Mouse (Mus musculus) intestine, embryonic 14.5 days (tissue): ENCODE results near the gene Dcx. TPM values are rescaled to one million over a fixed set of nuclear protein-coding genes. Genes with fewer than 3 reads are reported as not detected.

Experiments used
- ATAC-seq: fragments of 200-750 bp; cut with Nextera tagmentation; replicated peaks from 2 replicates; pipeline ENCODE4 v1.8.0; 2017; ENCODE audit warnings: low read depth, moderate number of reproducible peaks, moderate TSS enrichment, moderate library complexity; ENCODE audit not compliant: low FRiP score, low TSS enrichment
- DNase-seq: peaks from one replicate; pipeline ENCODE4 v3.0.0-alpha.2; 2018; ENCODE audit warnings: low spot score
- H3K27ac ChIP-seq: fragments of 300-500 bp; sonication (generic); 2 replicates; pipeline ENCODE4 v1.5.1; 2014; ENCODE audit warnings: low read depth, mild to moderate bottlenecking, control low read depth
- H3K27me3 ChIP-seq: fragments of 300-500 bp; sonication (generic); replicated peaks from 2 replicates; pipeline ENCODE4 v1.6.1; 2014; ENCODE audit warnings: low read length, control low read depth; ENCODE audit not compliant: control insufficient read depth, insufficient read depth
- H3K36me3 ChIP-seq: fragments of 300-500 bp; sonication (generic); 2 replicates; pipeline ENCODE4 v1.6.1; 2014; ENCODE audit warnings: low read length, control low read depth; ENCODE audit not compliant: control insufficient read depth, insufficient read depth
- H3K4me1 ChIP-seq: fragments of 300-500 bp; sonication (generic); replicated peaks from 2 replicates; pipeline ENCODE4 v1.6.1; 2014; ENCODE audit warnings: low read length, control low read depth, mixed read lengths; ENCODE audit not compliant: control insufficient read depth, insufficient read depth
- H3K4me2 ChIP-seq: fragments of 300-500 bp; sonication (generic); 2 replicates; pipeline ENCODE4 v1.6.1; 2014; ENCODE audit warnings: low read length
- H3K4me3 ChIP-seq: fragments of 300-500 bp; sonication (generic); 2 replicates; pipeline ENCODE4 v1.5.1; 2014; ENCODE audit warnings: low read depth, low read length, control low read depth, mixed read lengths
- H3K9ac ChIP-seq: fragments of 300-500 bp; sonication (generic); 2 replicates; pipeline ENCODE4 v1.6.1; 2014; ENCODE audit warnings: mild to moderate bottlenecking, low read length
- H3K9me3 ChIP-seq: fragments of 300-500 bp; sonication (generic); 2 replicates; pipeline ENCODE4 v1.6.1; 2016; ENCODE audit warnings: low read length, control low read depth; ENCODE audit not compliant: control insufficient read depth
- WGBS: fragments of 180-500 bp; shearing (Covaris S2); extraction: QIAGEN DNeasy Blood & Tissue Kit; methylation state at CpG from one replicate; pipeline ENCODE4 v1.1.7; 2014; 5-methylcytosine and 5-hydroxymethylcytosine counted together
- polyA plus RNA-seq: library from polyadenylated mRNA; unstranded; fragments of >200 nt; fragmentation: Nextera tagmentation; extraction: Ambion mirVana; gene quantifications from 2 replicates; pipeline ENCODE4 v1.2.1, GENCODE M21; 2014

Gene Dcx
- polyA plus RNA-seq, 1 experiment from 2014 or later, result 4.9 TPM

- Histone ChIP-seq H3K9ac (no peak overlapping the region), H3K4me3 (no peak overlapping the region), H3K36me3 (no peaks in the 10 kb centered on the region), H3K27me3 (no peaks in the 10 kb centered on the region), H3K4me1 (no peaks in the 10 kb centered on the region), H3K9me3 (no peaks in the 10 kb centered on the region), H3K4me2 (no peak overlapping the region), H3K27ac (no peak overlapping the region)
- ATAC-seq (no peak), DNase-seq (no peak)
- 88% methylated on average over 3 of the region's 3 CpGs for WGBS
Measured at GRCm38 (mm10) chrX:143879631-143880030, 53.5 kb downstream of the Dcx start.

- Histone ChIP-seq H3K4me1 (no peaks in the 10 kb centered on the region), H3K27ac (no peak overlapping the region), H3K36me3 (no peaks in the 10 kb centered on the region), H3K27me3 (no peaks in the 10 kb centered on the region), H3K4me2 (no peak overlapping the region), H3K9me3 (no peaks in the 10 kb centered on the region), H3K9ac (no peak overlapping the region), H3K4me3 (no peak overlapping the region)
- DNase-seq, result no peak
- WGBS, result 85% methylated on average over 5 of the region's 5 CpGs
- ATAC-seq, result no peak
Measured at GRCm38 (mm10) chrX:143867129-143867664, 65.9 kb downstream of the Dcx start.

- Histone ChIP-seq H3K4me1 (no peaks in the 10 kb centered on the region), H3K9me3 (no peaks in the 10 kb centered on the region), H3K27me3 (0 out of 2 replicates have a peak, but pooled peaks cover 2% of the 10 kb centered on the region), H3K27ac (no peak overlapping the region), H3K36me3 (no peaks in the 10 kb centered on the region), H3K4me2 (no peak overlapping the region), H3K9ac (no peak overlapping the region), H3K4me3 (no peak overlapping the region)
- WGBS, result 69% methylated on average over 3 of the region's 3 CpGs
- no peak for ATAC-seq
- DNase-seq, result no peak
Measured at GRCm38 (mm10) chrX:143851351-143851750, 81.8 kb downstream of the Dcx start.

GRCm38 (mm10) chrX:143849969-143850368 is 83.1 kb downstream of the Dcx start:
- ATAC-seq (no peak), DNase-seq (no peak)
- 79% methylated on average over 3 of the region's 3 CpGs for WGBS
- Histone ChIP-seq H3K4me1 (no peaks in the 10 kb centered on the region), H3K9ac (no peak overlapping the region), H3K36me3 (no peaks in the 10 kb centered on the region), H3K9me3 (no peaks in the 10 kb centered on the region), H3K4me3 (no peak overlapping the region), H3K27ac (no peak overlapping the region), H3K4me2 (no peak overlapping the region), H3K27me3 (0 out of 2 replicates have a peak, but pooled peaks cover 2% of the 10 kb centered on the region)

GRCm38 (mm10) chrX:143846637-143847036 is 86.5 kb downstream of the Dcx start:
- H3K4me2 ChIP-seq, result no peak overlapping the region
- H3K4me1 ChIP-seq, result no peaks in the 10 kb centered on the region
- ATAC-seq (no peak), DNase-seq (no peak)
- no peak overlapping the region for H3K9ac ChIP-seq
- H3K36me3 ChIP-seq, result no peaks in the 10 kb centered on the region
- H3K4me3 ChIP-seq, result no peak overlapping the region
- WGBS, result 69% methylated on average over 3 of the region's 3 CpGs
- H3K27me3 ChIP-seq, result 0 out of 2 replicates have a peak, but pooled peaks cover 2% of the 10 kb centered on the region
- H3K27ac ChIP-seq, result no peak overlapping the region
- H3K9me3 ChIP-seq, result no peaks in the 10 kb centered on the region

GRCm38 (mm10) chrX:143827212-143827611 is 105.9 kb downstream of the Dcx start, which contains the start of gene Capn6:
Gene Capn6, minus strand, starts transcription at chrX:143827414.
- ATAC-seq (0 out of 2 replicates have a peak, but pooled peaks have one; percentile 64), DNase-seq (peak; percentile 56)
- Histone ChIP-seq H3K4me3 (peak within 1 kb of the TSS; percentile 29), H3K4me1 (no peaks in the 10 kb centered on the region), H3K9me3 (no peaks in the 10 kb centered on the region), H3K36me3 (no peaks in the 10 kb centered on the region), H3K4me2 (peak within 1 kb of the TSS; percentile 41), H3K27ac (no peak within 1 kb of the TSS), H3K9ac (no peak within 1 kb of the TSS), H3K27me3 (0 out of 2 replicates have a peak, but pooled peaks cover 3% of the 10 kb centered on the region)
- WGBS, result 19% methylated on average over 4 of the region's 4 CpGs

- H3K4me2 ChIP-seq, result peak overlapping the region; percentile 41
- 18% methylated on average over 4 of the region's 4 CpGs for WGBS
Measured at GRCm38 (mm10) chrX:143826521-143826920, 106.6 kb downstream of the Dcx start.

GRCm38 (mm10) chrX:143818961-143819360 is 114.2 kb downstream of the Dcx start:
- Histone ChIP-seq H3K4me2 (no peak overlapping the region), H3K36me3 (no peaks in the 10 kb centered on the region), H3K4me1 (no peaks in the 10 kb centered on the region), H3K9me3 (no peaks in the 10 kb centered on the region), H3K27me3 (no peaks in the 10 kb centered on the region), H3K27ac (no peak overlapping the region), H3K4me3 (no peak overlapping the region), H3K9ac (no peak overlapping the region)
- DNase-seq (no peak), ATAC-seq (no peak)
- WGBS, result 98% methylated on average over 2 of the region's 2 CpGs

More at GRCm38 (mm10) chrX:143826521-143826920, 106.6 kb downstream of the Dcx start:
- H3K4me1 ChIP-seq, result no peaks in the 10 kb centered on the region
- no peaks in the 10 kb centered on the region for H3K36me3 ChIP-seq
- H3K27me3 ChIP-seq, result 0 out of 2 replicates have a peak, but pooled peaks cover 3% of the 10 kb centered on the region
- DNase-seq (peak; percentile 51), ATAC-seq (no peak)
- H3K27ac ChIP-seq, result no peak overlapping the region
- H3K4me3 ChIP-seq, result peak overlapping the region; percentile 29
- no peak overlapping the region for H3K9ac ChIP-seq
- no peaks in the 10 kb centered on the region for H3K9me3 ChIP-seq

- H3K9ac ChIP-seq, result no peak overlapping the region
- H3K4me3 ChIP-seq, result no peak overlapping the region
- ATAC-seq, result no peak
- no peak for DNase-seq
- no peaks in the 10 kb centered on the region for H3K36me3 ChIP-seq
- no peak overlapping the region for H3K27ac ChIP-seq
- no peak overlapping the region for H3K4me2 ChIP-seq
- no peaks in the 10 kb centered on the region for H3K9me3 ChIP-seq
- no peaks in the 10 kb centered on the region for H3K4me1 ChIP-seq
- WGBS, result 96% methylated on average over 1 of the region's 1 CpGs
- no peaks in the 10 kb centered on the region for H3K27me3 ChIP-seq
Measured at GRCm38 (mm10) chrX:143815948-143816347, 117.2 kb downstream of the Dcx start.
